ENCODE assay signal across 16 mouse cellular contexts in genomic region chr13:101314040-101314439, GRCm38 (mm10).
"Had no signal": no experiment of that assay in that cellular context is flagged by ENCODE, and none has a peak within 500 bp of the region (broad histone marks: within the 10 kb centered on the region; RNA-seq: fewer than 3 reads in every experiment).

No protein-coding gene starts in this region.

- DNase-seq: lung, postnatal 14 days; lung, postnatal 36 days; right cerebral cortex, postnatal 14 days; thymus, adult 2 months; thymus, postnatal 25 days; thymus, postnatal 4 days had no signal

- H3K9me3 ChIP-seq: lung, embryonic 15.5 days; megakaryocyte, embryonic 14.5 days; midbrain, embryonic 13.5 days; midbrain, embryonic 15.5 days; neural tube, embryonic 12.5 days; stomach, embryonic 15.5 days had no signal

- H3K27me3 ChIP-seq: midbrain, embryonic 13.5 days; midbrain, embryonic 15.5 days; neural tube, embryonic 12.5 days; stomach, embryonic 15.5 days had no signal

- H3K4me3 ChIP-seq: lung, embryonic 15.5 days; megakaryocyte, embryonic 14.5 days; midbrain, embryonic 13.5 days; midbrain, embryonic 15.5 days; neural tube, embryonic 12.5 days; stomach, embryonic 15.5 days had no signal

- H3K27ac ChIP-seq: lung, embryonic 15.5 days; macrophage; midbrain, embryonic 13.5 days; midbrain, embryonic 15.5 days; neural tube, embryonic 12.5 days; stomach, embryonic 15.5 days; stomach, postnatal 0 days had no signal

- H3K36me3 ChIP-seq: lung, embryonic 15.5 days; midbrain, embryonic 13.5 days; midbrain, embryonic 15.5 days; neural tube, embryonic 12.5 days; stomach, embryonic 15.5 days had no signal

- H3K4me2 ChIP-seq: lung, embryonic 15.5 days; midbrain, embryonic 11.5 days; midbrain, embryonic 13.5 days; midbrain, embryonic 15.5 days; neural tube, embryonic 12.5 days; stomach, embryonic 15.5 days had no signal

- H3K9ac ChIP-seq: lung, embryonic 15.5 days; midbrain, embryonic 13.5 days; midbrain, embryonic 15.5 days; neural tube, embryonic 12.5 days; stomach, embryonic 15.5 days had no signal

- ATAC-seq: lung, postnatal 0 days; midbrain, embryonic 13.5 days; midbrain, embryonic 15.5 days had no signal

- H3K4me1 ChIP-seq: lung, embryonic 15.5 days; megakaryocyte, embryonic 14.5 days; midbrain, embryonic 13.5 days; midbrain, embryonic 15.5 days; neural tube, embryonic 12.5 days; stomach, embryonic 15.5 days had no signal
